Mouse (Mus musculus): ENCODE results near the gene Pet2.

Gene Pet2

DNA sequence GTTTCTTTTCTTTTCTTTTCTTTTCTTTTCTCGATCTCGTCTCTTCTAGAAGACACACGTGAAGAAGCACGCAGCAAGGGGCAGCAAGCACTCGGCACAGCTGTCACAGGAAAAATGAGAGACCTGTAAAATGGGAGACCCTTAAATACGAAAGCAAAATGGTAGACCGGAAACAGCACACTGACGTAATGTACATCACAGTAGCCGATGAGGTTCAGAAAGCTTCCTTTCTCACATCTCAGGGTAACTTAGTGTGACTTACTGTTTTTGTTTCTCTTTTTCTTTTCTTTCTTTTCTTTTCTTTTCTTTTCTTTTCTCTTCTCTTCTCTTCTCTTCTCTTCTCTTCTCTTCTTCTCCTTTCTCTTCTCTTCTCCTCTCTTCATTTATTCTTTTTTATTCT is at the start of gene Pet2:
Gene Pet2, minus strand, starts transcription at position 101 of the 400 bp plus-strand sequence.
- DNase-seq (ENCODE audit: extremely low spot score): no peak

All from embryo, embryonic 9.5 days (tissue).